Mouse (Mus musculus) cerebellum, postnatal 10 days (tissue): ENCODE results near the gene Mgmt.

Source experiments
- DNase-seq, 2 experiments: peaks; one replicate each; pipeline ENCODE4 v3.0.0; 2021; ENCODE audit warnings: mixed read lengths in 2 of 2

Mgmt gene

GRCm38 (mm10) chr7:137065408-137065807 lies 171.0 kb downstream of the Mgmt start:
- no peak for DNase-seq

- no peak for DNase-seq
Observed at GRCm38 (mm10) chr7:137066211-137066610, 171.8 kb downstream of the Mgmt start.

DNA sequence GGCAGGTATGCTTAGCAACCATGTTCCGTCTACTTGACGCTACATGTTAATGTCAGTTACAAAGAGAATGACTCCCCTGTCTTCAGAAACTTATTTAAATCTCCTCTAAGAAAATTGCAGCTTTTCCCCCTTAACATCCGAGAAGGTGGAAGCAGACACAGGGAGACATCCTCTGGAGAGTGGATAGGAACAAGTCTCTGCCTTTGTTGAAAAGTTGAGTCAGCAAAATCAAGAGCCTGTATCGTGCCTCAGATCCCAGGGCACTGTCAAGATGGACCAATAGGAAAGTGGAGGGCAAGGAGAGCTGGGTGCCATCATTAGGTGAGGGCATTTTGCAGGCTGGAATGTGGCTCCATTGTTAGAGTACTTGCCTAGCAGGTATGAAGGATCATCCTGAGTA lies 172.6 kb downstream of the Mgmt start:
- no peak for DNase-seq

GRCm38 (mm10) chr7:137067758-137068157 lies 173.3 kb downstream of the Mgmt start:
- no peak for DNase-seq

- DNase-seq = peak; percentile 41 to 65
Observed at GRCm38 (mm10) chr7:137068796-137069195, 174.4 kb downstream of the Mgmt start.

- peak; percentile 65 to 71 for DNase-seq
Observed at GRCm38 (mm10) chr7:137069768-137070167, 175.4 kb downstream of the Mgmt start.

DNA sequence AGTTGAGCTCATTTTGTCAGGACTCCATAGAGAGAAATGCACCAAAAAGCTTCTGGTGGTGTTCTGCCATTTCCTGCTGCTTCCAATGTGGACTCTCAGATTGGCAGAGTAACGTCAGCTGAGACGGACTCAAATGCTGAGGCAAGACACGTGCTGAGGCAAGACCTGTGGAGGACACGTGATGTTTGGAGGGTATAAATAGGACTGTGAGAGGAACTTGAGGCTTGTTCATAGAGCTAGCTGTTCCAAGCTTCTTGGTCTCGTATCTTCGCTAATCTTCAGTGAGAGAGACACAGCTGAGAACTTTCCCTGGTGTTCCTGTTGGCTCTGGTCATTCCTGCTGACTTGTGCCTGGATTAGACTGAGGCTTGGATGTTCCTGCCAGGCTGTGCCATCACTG lies 176.9 kb downstream of the Mgmt start:
- DNase-seq = no peak

- DNase-seq = peak; percentile 27 to 56
Observed at GRCm38 (mm10) chr7:137073878-137074277, 179.5 kb downstream of the Mgmt start.

DNA sequence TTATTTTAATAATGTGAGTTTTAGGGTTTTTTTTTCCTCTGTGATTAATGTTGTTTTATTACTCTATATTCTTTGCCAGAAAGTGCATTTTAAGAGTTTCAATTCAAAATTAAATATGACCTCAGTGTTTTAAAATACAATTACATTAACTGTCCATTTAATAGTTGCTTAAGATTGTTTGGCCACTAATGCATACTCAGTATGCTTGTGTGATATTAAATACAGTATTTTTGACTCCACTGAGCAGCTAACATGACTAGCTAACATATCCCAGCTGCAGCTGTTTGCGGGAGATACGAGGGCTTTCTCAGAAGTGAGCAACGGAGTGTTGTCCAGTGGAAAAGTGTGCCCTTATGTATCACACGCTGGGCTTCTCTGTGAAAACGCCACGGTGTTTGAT lies 179.9 kb downstream of the Mgmt start:
- no peak for DNase-seq

DNA sequence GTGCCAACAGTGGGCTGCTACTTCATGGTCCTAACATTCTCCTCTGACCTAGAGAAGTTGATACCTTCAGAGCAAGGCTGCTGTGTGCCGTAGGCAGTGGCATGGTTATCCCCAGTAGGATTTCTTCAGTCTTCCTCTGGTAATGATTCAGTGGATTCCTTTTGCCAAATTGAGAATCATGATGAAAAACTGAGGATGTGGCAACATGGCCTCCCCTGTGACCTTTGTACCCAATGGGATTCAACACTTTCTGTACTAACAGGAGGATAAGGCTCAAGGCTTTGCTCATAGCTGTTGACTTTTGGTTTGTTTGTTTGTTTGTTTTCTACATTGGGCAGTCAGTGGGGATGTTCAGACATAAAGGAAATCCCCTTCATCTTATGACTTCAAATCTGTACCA lies 180.9 kb downstream of the Mgmt start:
- no peak for DNase-seq

DNA sequence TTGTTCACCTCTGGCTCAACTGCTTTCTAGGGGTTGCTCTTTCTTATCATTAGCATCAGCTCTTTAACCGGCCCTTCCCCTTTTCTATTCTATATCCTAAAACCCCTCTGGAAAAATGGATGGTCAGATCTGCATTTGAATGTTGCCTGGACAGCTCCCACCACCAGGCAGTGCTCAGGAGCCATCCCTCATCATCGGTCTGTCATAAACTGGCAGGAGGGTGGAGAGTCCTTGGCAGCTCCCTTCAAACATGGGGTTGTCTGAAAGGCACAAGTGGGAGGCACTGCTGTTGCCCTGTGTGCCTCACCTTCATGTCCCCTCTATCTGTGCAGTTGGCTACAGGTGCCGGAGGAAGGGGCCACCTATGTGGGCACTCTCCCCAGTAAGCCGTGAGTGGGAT lies 185.8 kb downstream of the Mgmt start:
- DNase-seq = peak; percentile 69 to 70

DNA sequence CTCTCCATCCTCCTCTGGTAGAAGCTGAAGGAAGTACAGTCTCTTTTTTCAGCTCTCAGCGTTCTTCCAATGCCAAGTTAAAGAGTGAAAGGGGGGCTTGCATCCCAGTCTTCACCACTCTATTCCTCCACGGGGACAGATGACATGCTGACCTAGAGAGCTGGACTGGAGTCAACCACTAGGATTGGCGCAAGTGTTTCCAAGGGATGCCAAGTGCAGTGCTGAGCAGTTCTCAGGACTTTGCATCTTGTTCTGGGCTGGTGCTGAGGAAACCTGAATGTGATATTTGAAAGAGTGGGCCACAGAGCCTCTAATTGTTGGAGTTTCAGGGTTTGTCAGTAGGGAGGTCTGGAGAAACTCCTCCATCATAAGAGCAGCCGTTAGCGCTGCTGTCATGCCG lies 187.8 kb downstream of the Mgmt start:
- DNase-seq = peak; percentile 48 to 50

DNA sequence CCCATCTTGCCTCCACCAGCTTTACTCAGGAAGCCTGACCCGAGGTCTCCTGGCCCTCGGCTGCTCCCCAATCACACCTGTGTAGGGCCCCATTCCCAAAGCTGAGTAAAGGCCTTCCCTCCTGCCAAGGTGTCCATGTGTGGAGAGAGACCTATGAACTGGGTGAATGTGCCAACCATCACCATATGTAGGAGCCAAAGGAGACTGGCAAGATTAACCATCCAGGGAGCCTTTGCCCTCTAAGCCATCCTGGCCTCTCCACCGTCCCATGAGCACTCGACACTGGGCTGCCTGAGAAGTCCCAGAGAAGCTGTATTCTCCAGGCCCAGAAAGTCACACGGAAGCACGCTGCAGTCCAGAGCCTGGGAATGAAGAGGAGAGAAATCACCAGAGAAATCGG lies 190.2 kb downstream of the Mgmt start:
- DNase-seq = no peak

DNA sequence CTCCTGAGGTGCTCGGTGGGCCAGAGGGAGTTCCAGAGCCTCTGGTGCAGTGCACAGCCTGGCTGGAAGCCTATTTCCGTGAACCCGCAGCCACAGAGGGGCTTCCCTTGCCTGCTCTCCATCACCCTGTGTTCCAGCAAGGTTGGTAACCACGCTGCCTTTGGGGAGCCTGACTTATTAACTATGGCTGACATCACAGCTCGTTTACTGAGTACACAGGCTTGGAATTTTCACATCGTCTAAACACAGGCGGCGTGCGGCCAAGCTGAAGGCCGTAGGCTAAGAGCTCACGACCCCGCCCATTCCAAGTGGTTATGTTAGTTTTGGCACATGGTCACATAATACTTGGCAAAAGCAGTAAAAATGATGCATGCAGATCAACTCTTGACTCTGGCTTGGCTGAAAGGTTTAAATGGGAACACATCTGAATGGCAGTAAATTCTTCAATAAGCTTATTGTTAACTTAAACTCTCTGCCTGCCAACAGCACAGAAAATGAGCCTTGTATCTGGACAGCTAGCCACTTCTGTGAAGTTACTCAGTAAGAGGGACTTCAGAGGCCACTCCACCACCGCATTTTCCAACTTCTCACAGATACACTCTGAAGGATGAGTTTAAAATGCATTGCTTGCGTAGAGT lies 191.7 kb downstream of the Mgmt start:
- peak; percentile 30 to 60 for DNase-seq

GRCm38 (mm10) chr7:137087136-137087535 lies 192.7 kb downstream of the Mgmt start:
- peak; percentile 38 to 43 for DNase-seq

GRCm38 (mm10) chr7:137088141-137088540 lies 193.7 kb downstream of the Mgmt start:
- DNase-seq = no peak

- no peak for DNase-seq
Observed at GRCm38 (mm10) chr7:137094551-137094950, 200.1 kb downstream of the Mgmt start.

- no peak for DNase-seq
Observed at GRCm38 (mm10) chr7:137095702-137096101, 201.3 kb downstream of the Mgmt start.

DNA sequence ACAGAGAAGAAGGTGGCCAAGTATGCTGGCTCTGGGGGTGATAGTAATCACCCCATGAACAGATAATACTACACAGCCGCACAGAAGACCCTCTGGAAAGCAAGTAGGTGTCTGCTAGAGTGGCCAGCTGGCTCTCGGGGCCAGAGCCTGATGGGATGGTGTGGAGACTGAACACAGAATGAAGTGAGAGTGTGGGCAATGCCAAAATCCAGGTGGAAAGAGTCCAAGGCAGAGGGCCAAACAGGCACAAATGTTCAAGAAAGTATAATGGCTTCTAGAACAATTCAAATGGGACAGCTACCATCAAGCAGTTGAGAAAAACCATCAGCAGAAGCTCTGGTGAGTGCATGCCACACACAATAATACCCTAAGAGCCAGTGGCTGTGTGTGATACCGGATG lies 205.4 kb downstream of the Mgmt start:
- DNase-seq = peak; percentile 80 to 83

DNA sequence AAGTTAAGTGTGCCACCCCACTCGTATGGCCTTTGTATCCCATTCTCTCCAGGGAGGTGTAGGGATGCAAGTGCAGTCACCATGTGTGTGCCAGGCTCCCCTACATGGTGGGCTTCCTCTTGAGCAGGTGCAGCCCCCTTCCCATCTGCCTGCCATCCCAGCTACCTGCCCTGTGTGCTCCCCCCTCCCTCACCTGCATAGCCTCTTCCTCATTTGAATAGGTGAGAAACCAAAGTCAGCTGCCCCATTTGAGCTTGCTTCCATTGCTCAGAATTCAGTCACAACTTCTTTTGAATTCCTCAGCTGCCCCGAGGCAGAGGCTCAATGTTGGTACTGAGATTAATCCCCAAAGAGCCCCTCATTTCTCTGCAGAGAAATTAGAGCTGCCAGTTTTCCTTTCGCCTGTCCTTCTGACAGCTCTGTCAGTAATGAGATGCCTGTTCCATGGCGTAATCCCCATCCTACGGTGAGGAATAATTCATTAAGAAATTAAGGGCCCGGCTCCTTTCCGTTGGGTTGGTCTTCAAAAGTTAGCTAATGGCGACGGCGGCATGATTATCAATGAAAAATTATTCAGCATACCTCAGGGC lies 208.3 kb downstream of the Mgmt start:
- no peak for DNase-seq

GRCm38 (mm10) chr7:137112101-137112500 lies 217.7 kb downstream of the Mgmt start:
- DNase-seq = no peak

GRCm38 (mm10) chr7:137116246-137116645 lies 221.8 kb downstream of the Mgmt start:
- no peak for DNase-seq

DNA sequence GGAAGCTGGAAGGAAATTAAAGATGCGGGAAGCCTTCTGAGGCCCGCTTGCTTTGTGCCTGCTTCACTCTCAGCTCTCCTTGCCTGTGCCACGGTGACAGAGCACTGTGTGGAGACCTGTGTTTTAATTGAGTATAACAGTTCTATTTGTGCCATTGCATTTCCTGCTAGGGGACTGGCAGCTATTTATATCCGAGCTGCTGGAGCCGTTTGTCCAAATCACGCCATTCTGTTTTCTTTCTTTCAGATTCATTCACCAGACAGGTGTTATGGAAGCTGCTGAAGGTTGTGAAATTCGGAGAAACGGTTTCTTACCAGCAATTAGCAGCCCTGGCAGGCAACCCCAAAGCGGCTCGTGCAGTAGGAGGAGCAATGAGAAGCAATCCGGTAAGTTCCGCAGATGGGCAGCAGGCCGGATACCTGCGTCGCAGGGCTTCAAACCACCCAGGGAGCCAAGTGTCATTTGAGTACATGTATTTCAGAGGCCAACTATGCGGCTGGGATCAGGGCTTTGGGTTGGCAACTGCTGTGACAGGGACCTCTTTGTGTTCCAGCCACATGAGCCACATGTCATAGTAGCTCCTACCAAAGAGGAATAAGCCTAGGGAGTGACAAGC lies 226.9 kb downstream of the Mgmt start:
- DNase-seq = peak; percentile 50 to 60

DNA sequence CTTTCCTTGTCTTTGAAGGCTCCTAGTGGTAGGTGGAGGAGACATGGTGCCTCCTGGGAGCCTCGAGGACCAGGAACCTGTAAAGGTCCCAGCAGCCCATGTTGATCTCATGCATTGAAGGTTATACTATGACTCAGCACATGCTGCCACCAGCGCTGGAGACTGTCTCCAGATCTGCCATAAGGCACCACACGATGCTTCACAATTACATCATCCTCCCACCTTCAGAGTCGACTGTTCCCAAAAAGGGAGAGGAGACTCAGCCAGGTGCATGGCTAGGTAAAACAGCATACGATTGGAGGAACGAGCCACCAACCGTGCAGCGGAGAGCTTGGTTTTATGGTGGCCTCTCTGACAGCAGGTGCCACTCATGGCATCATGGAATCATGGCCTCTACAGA lies 234.3 kb downstream of the Mgmt start:
- no peak for DNase-seq

DNA sequence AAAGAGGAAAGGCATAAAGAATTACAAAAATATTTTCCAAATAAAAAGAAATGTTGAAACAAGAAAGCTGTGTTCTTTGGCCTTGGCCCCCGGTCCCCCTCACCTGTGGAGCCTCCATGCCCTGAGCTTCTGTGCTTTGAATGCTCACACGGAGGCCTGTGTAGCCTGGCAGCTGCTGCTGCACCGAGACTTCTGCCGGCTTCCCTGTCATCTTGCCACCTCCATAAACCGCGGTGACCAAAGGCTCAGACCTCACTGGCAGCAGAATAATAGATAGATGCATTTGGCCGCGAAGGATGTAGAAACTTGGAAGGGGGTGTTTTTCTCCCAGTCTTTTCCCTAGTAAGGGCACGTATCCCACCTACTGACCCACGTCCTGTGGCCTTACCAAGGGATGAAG lies 235.8 kb downstream of the Mgmt start:
- DNase-seq = peak; percentile 66 to 69
